Mouse (Mus musculus) brown adipose tissue, adult 24 weeks (tissue): ENCODE measurements around the gene Rpp25. TPM values are rescaled to one million over a fixed set of nuclear protein-coding genes. Genes with fewer than 3 reads are reported as not detected.

Source experiments
- H3K27ac ChIP-seq: fragments of 200-500 bp; replicated peaks from 2 replicates; pipeline ENCODE4 v1.5.1; 2012; ENCODE audit warnings: low read depth, mild to moderate bottlenecking, low read length
- H3K4me1 ChIP-seq: fragments of 200-500 bp; 2 replicates; pipeline ENCODE4 v1.6.1; 2012; ENCODE audit warnings: low read length, mixed read lengths; ENCODE audit not compliant: control insufficient read depth, insufficient read depth, insufficient read length
- H3K4me3 ChIP-seq: fragments of 200-500 bp; 2 replicates; pipeline ENCODE4 v1.5.1; 2012; ENCODE audit warnings: low read depth, mild to moderate bottlenecking, low read length, moderate library complexity; ENCODE audit not compliant: insufficient read depth
- polyA plus RNA-seq: library from polyadenylated mRNA; stranded (reverse); fragments of >200 nt; gene quantifications from 2 replicates; pipeline ENCODE4 v1.2.4, GENCODE M21; 2012; ENCODE audit not compliant: missing spikeins, insufficient read depth, insufficient read length

Rpp25 gene
- polyA plus RNA-seq, 1 experiment = not detected

DNA sequence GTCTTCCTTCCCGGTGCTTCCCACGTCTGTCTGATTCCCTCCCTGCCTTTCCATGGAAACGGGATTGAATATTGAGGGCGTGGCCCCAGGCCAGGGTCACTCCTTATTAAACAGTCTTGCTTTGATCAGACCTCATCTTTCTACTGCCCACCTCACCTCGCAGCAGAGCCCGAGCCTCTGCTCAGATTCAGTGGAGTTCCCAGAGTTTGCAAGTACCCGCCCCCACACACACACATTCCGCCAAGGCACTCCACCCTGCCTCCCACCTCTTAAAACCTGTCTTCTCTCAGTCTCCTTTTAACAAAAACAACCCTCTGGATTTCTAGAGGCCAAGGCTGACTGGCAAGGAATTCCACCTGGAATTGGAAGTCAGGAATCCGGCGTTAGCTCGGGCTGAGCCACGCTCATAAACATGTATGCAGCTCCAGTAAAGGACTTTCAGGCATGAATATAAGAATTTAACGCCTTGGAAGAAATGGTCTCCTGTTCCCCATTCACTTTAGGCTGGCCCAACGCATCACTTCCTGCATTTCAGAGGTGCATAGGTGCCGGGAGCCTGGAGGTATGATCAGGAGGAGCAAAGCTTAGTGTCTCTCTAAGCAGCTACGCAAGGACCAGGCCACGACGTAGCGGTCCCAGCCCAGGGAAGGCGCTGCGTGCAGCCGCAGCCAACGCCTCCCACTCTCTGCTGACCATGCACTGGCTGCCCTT, 760 bp upstream of the Rpp25 start:
- Histone ChIP-seq H3K27ac (no peak overlapping the region), H3K4me3 (peak overlapping the region; percentile 52)

GRCm38 (mm10) chr9:57504381-57504700, 515 bp downstream of the Rpp25 start:
- Histone ChIP-seq H3K4me1 (peaks cover 6% of the 10 kb centered on the region), H3K27ac (no peak overlapping the region), H3K4me3 (peak overlapping the region; percentile 52)

More for the DNA sequence above, 760 bp upstream of the Rpp25 start:
- peaks cover 6% of the 10 kb centered on the region for H3K4me1 ChIP-seq

DNA sequence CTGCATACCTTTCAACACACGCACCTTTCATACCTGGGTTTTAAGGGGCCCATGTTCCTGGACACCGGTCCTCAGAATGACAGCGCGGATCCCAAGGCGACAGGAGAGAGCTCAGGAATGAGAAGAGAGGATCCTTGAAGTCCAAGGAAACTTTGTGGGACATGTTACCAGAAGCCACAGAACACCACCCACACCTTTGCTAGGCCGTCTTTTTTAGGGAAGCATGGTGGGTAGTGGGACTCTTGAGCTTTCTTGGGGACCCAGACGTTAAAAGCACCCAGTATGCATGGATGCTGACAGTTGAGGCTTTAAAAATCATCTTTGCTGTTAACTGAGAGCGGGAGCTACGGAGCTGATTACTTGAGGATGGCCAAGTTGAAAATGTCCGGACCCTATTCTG, 1.1 kb downstream of the Rpp25 start:
- Histone ChIP-seq H3K4me1 (peaks cover 6% of the 10 kb centered on the region), H3K4me3 (no peak overlapping the region)

DNA sequence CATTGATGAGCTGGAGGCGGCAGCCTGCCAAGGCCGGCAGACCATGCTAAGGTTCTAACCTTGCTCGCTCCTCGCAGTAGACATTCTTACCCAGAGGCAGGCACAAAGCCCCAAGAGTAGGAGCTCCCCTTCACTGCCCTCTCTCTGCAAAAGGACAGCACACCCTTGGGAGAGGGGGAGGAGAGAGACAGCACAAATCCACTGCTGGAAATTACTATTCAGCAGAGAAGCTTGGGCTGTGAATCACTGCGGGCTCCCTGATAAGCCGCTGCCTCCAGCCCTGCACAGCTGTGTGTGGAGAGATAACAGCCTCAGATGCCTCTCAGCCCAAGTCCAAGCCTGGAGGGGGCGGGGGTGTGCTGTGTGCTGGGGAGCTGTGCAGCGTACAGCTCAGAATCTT, 1.9 kb downstream of the Rpp25 start:
- Histone ChIP-seq H3K4me3 (no peak overlapping the region), H3K27ac (no peak overlapping the region), H3K4me1 (peaks cover 6% of the 10 kb centered on the region)

More for the DNA sequence above, 1.1 kb downstream of the Rpp25 start:
- H3K27ac ChIP-seq = no peak overlapping the region

DNA sequence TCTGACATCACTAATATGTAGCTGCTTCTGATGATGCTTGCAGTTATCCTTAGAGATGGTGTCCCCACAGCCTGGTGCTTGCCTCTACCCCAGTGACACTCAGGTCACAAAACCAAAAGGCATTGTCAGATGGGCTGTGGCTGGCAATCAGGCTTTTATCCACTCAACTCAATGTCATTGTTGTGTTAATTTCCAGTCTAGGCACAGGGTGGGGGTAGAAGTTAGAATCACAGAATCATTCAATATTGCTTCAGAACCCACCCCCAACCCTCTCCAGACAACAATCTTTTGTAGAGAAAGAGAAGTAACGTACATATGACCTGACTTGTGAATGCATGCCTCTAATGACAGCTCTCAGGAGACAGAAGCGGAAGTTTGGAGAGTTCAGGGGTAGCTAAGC, 6.8 kb downstream of the Rpp25 start:
- H3K4me3 ChIP-seq = no peak overlapping the region
- H3K27ac ChIP-seq = no peak overlapping the region
- H3K4me1 ChIP-seq = no peaks in the 10 kb centered on the region

DNA sequence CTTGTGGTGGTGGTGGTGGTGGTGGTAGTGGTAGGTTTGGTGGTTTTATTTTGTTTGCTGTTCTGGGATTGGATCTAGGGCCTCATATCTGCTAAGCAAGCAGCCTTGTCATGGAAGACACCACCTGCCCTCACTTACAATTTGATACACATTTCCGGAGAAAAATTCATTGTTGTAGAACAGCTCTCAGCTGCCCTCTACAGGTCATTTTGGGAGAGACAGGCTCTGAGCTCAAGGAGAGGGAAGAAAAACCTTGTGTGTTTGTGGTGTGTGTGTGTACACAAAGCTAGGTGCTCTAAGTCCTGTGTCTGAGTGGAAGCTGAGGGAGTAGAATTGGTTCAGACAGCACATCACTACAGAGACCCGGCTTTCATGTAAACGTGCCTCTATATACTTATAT, 13.3 kb downstream of the Rpp25 start:
- no peaks in the 10 kb centered on the region for H3K4me1 ChIP-seq
- no peak overlapping the region for H3K27ac ChIP-seq
- no peak overlapping the region for H3K4me3 ChIP-seq

GRCm38 (mm10) chr9:57520375-57521055, 16.7 kb downstream of the Rpp25 start:
- Histone ChIP-seq H3K27ac (peak overlapping the region; percentile 93), H3K4me3 (peak overlapping the region; percentile 69), H3K4me1 (peaks cover 4% of the 10 kb centered on the region; the same call in 1 of the 2 replicates)

GRCm38 (mm10) chr9:57521056-57521911, 17.5 kb downstream of the Rpp25 start, which contains the start of gene Cox5a:
Cox5a (plus strand) TSS chr9:57521274.
- H3K4me3 ChIP-seq = peak within 1 kb of the TSS; percentile 98

DNA sequence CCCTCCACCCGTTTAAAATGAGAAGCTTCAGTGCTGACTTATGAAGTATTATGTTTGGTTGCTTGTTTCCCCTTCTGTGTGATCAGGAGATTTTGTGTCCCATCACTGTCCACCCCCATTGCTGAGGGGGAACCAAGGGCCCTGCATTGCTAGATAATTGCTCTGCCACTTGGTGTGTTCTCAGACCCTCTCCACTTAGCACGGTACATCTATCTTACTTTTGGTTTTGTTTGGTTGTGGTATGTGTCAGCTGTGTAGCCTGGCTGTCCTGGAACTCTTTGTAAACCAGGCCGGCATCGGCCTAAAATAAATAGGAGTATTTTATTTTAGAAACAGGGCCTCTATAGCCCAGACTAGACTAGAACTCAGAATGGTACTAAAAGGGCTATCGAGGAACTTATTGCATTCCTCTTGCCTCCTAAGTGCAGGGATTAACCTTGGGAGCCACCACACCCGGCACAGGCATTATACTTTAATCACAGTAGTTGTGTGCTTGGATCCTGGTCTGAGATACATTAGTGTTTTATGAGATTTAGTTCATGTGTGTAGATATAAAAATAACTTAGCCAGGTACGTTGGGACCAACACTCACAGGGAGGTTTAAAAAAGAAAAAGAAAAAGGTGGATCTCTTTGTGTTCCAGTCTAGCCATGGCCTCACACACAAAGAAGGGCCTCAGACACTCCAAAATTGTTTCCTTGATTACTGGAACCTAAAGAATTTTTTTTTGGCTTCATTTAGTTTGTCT, 18.5 kb downstream of the Rpp25 start:
- Histone ChIP-seq H3K4me3 (peak overlapping the region; percentile 98), H3K4me1 (peaks cover 7% of the 10 kb centered on the region), H3K27ac (peak overlapping the region; percentile 99)

More at GRCm38 (mm10) chr9:57521056-57521911, 17.5 kb downstream of the Rpp25 start, which contains the start of gene Cox5a:
- peaks cover 4% of the 10 kb centered on the region; the same call in 1 of the 2 replicates for H3K4me1 ChIP-seq
- peak within 1 kb of the TSS; percentile 99 for H3K27ac ChIP-seq

GRCm38 (mm10) chr9:57522861-57523246, 19.0 kb downstream of the Rpp25 start:
- H3K27ac ChIP-seq = no peak overlapping the region
- H3K4me3 ChIP-seq = peak overlapping the region; percentile 98
- H3K4me1 ChIP-seq = peaks cover 7% of the 10 kb centered on the region

- Histone ChIP-seq H3K4me3 (no peak overlapping the region), H3K27ac (no peak overlapping the region), H3K4me1 (peaks cover 7% of the 10 kb centered on the region)
Measured at GRCm38 (mm10) chr9:57523754-57524153, 19.9 kb downstream of the Rpp25 start.

DNA sequence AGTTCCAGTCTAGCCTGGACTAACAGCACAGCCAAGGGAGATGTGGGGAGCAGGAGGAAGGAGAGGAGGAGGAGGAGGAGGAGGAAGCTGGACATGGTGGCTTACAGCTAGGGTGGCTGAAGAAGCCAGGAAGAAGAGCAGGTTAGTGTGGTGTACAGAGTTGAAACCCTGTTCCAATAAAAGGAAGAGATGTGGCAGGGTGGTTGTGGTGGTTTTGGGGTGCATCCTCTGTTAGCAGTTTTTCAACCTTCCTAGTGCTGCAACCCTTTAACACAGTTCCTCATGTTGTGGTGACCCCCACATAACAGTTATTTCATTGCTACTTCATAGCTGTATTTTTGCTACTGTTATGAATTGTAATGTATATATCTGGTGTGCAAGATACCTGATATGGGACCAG, 20.6 kb downstream of the Rpp25 start:
- peaks cover 7% of the 10 kb centered on the region for H3K4me1 ChIP-seq
- H3K27ac ChIP-seq = peak overlapping the region; percentile 12; the same call in 1 of the 2 replicates
- H3K4me3 ChIP-seq = peak overlapping the region; percentile 21

DNA sequence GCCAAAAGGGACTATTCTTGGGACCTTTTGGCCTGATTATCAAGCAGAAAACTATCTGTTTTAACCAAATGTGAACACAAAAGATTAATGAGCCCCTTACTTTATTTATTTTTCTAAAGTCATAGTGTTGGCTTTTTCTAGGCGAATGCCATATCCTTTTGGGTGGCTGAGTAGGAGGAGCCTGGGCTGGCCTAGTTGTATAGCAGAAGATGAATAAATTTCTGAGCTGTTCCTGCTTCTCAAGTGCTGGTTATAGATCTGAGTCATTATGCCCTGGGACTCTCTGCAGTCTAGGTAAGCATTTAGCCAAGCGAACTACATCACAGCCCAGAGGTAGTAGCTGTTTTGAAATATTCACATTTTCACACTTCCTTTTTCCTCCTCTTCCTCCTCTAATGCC, 21.7 kb downstream of the Rpp25 start:
- H3K27ac ChIP-seq = no peak overlapping the region
- peaks cover 7% of the 10 kb centered on the region for H3K4me1 ChIP-seq
- H3K4me3 ChIP-seq = no peak overlapping the region

GRCm38 (mm10) chr9:57526435-57526834, 22.6 kb downstream of the Rpp25 start:
- H3K27ac ChIP-seq = no peak overlapping the region
- H3K4me3 ChIP-seq = no peak overlapping the region
- H3K4me1 ChIP-seq = peaks cover 7% of the 10 kb centered on the region
